Mouse (Mus musculus): ENCODE measurements around the gene Prima1. TPM values are rescaled to one million over a fixed set of nuclear protein-coding genes. Genes with fewer than 3 reads are reported as not detected.

The Prima1 gene
- polyA plus RNA-seq, 1 experiment from 2014 or later, result not detected

GRCm38 (mm10) chr12:103272176-103272575, 30.2 kb upstream of the Prima1 start:
- H3K9ac ChIP-seq (ENCODE audit: low read depth, low read length), result no peak overlapping the region
- H3K4me3 ChIP-seq (ENCODE audit: low read depth, low read length), result no peak overlapping the region
- no peak overlapping the region for H3K27ac ChIP-seq (ENCODE audit: low read length)
- 52% methylated on average over 3 of the region's 3 CpGs for WGBS (ENCODE audit: insufficient replicate concordance)
- no peaks in the 10 kb centered on the region for H3K4me1 ChIP-seq (ENCODE audit: control insufficient read depth, low read depth, low read length)
- no peaks in the 10 kb centered on the region for H3K27me3 ChIP-seq (ENCODE audit: control insufficient read depth, insufficient read depth, low read depth, low read length)
- no peak overlapping the region for H3K4me2 ChIP-seq (ENCODE audit: low read depth, low read length)
- H3K36me3 ChIP-seq (ENCODE audit: control insufficient read depth, insufficient read depth), result no peaks in the 10 kb centered on the region
- no peak for ATAC-seq (ENCODE audit: low read depth)
- no peaks in the 10 kb centered on the region for H3K9me3 ChIP-seq (replicated peaks; ENCODE audit: control insufficient read depth, low read length)

- ATAC-seq (ENCODE audit: low read depth), result no peak
- no peaks in the 10 kb centered on the region for H3K4me1 ChIP-seq (ENCODE audit: control insufficient read depth, low read depth, low read length)
- no peaks in the 10 kb centered on the region for H3K36me3 ChIP-seq (ENCODE audit: control insufficient read depth, insufficient read depth)
- H3K4me3 ChIP-seq (ENCODE audit: low read depth, low read length), result no peak overlapping the region
- H3K9ac ChIP-seq (ENCODE audit: low read depth, low read length), result no peak overlapping the region
- no peaks in the 10 kb centered on the region for H3K27me3 ChIP-seq (ENCODE audit: control insufficient read depth, insufficient read depth, low read depth, low read length)
- 35% methylated on average over 3 of the region's 3 CpGs for WGBS (ENCODE audit: insufficient replicate concordance)
- no peak overlapping the region for H3K27ac ChIP-seq (ENCODE audit: low read length)
- H3K9me3 ChIP-seq (replicated peaks; ENCODE audit: control insufficient read depth, low read length), result no peaks in the 10 kb centered on the region
- no peak overlapping the region for H3K4me2 ChIP-seq (ENCODE audit: low read depth, low read length)
Measured at GRCm38 (mm10) chr12:103266605-103267004, 24.7 kb upstream of the Prima1 start.

- ATAC-seq (ENCODE audit: low read depth), result no peak
- H3K4me2 ChIP-seq (ENCODE audit: low read depth, low read length), result no peak overlapping the region
- no peak overlapping the region for H3K9ac ChIP-seq (ENCODE audit: low read depth, low read length)
- H3K36me3 ChIP-seq (ENCODE audit: control insufficient read depth, insufficient read depth), result no peaks in the 10 kb centered on the region
- no peaks in the 10 kb centered on the region for H3K27me3 ChIP-seq (ENCODE audit: control insufficient read depth, insufficient read depth, low read depth, low read length)
- no peaks in the 10 kb centered on the region for H3K4me1 ChIP-seq (ENCODE audit: control insufficient read depth, low read depth, low read length)
- WGBS (ENCODE audit: insufficient replicate concordance), result 49% methylated on average over 13 of the region's 13 CpGs
- H3K4me3 ChIP-seq (ENCODE audit: low read depth, low read length), result no peak overlapping the region
- H3K9me3 ChIP-seq (replicated peaks; ENCODE audit: control insufficient read depth, low read length), result no peaks in the 10 kb centered on the region
- H3K27ac ChIP-seq (ENCODE audit: low read length), result no peak overlapping the region
Measured at GRCm38 (mm10) chr12:103262017-103262865, 20.3 kb upstream of the Prima1 start.

GRCm38 (mm10) chr12:103252901-103253434, 11.0 kb upstream of the Prima1 start:
- no peak for ATAC-seq (ENCODE audit: low read depth)
- H3K36me3 ChIP-seq (ENCODE audit: control insufficient read depth, insufficient read depth), result no peaks in the 10 kb centered on the region
- 71% methylated on average over 8 of the region's 8 CpGs for WGBS (ENCODE audit: insufficient replicate concordance)
- H3K27ac ChIP-seq (ENCODE audit: low read length), result no peak overlapping the region
- no peak overlapping the region for H3K4me2 ChIP-seq (ENCODE audit: low read depth, low read length)
- no peaks in the 10 kb centered on the region for H3K27me3 ChIP-seq (ENCODE audit: control insufficient read depth, insufficient read depth, low read depth, low read length)
- no peaks in the 10 kb centered on the region for H3K4me1 ChIP-seq (ENCODE audit: control insufficient read depth, low read depth, low read length)
- no peaks in the 10 kb centered on the region for H3K9me3 ChIP-seq (replicated peaks; ENCODE audit: control insufficient read depth, low read length)
- no peak overlapping the region for H3K4me3 ChIP-seq (ENCODE audit: low read depth, low read length)
- no peak overlapping the region for H3K9ac ChIP-seq (ENCODE audit: low read depth, low read length)

- Histone ChIP-seq H3K36me3 (ENCODE audit: control insufficient read depth, insufficient read depth) (no peaks in the 10 kb centered on the region), H3K4me1 (ENCODE audit: control insufficient read depth, low read depth, low read length) (no peaks in the 10 kb centered on the region), H3K9ac (ENCODE audit: low read depth, low read length) (no peak overlapping the region), H3K27ac (ENCODE audit: low read length) (no peak overlapping the region), H3K27me3 (ENCODE audit: control insufficient read depth, insufficient read depth, low read depth, low read length) (no peaks in the 10 kb centered on the region), H3K9me3 (replicated peaks; ENCODE audit: control insufficient read depth, low read length) (no peaks in the 10 kb centered on the region), H3K4me2 (ENCODE audit: low read depth, low read length) (no peak overlapping the region), H3K4me3 (ENCODE audit: low read depth, low read length) (no peak overlapping the region)
- WGBS (ENCODE audit: insufficient replicate concordance), result 62% methylated on average over 5 of the region's 5 CpGs
- ATAC-seq (ENCODE audit: low read depth), result no peak
Measured at GRCm38 (mm10) chr12:103251151-103251550, 9.2 kb upstream of the Prima1 start.

- Histone ChIP-seq H3K36me3 (ENCODE audit: control insufficient read depth, insufficient read depth) (no peaks in the 10 kb centered on the region), H3K9me3 (replicated peaks; ENCODE audit: control insufficient read depth, low read length) (no peaks in the 10 kb centered on the region), H3K4me3 (ENCODE audit: low read depth, low read length) (no peak overlapping the region), H3K9ac (ENCODE audit: low read depth, low read length) (no peak overlapping the region), H3K27me3 (ENCODE audit: control insufficient read depth, insufficient read depth, low read depth, low read length) (no peaks in the 10 kb centered on the region), H3K4me2 (ENCODE audit: low read depth, low read length) (no peak overlapping the region), H3K4me1 (ENCODE audit: control insufficient read depth, low read depth, low read length) (no peaks in the 10 kb centered on the region), H3K27ac (ENCODE audit: low read length) (no peak overlapping the region)
- no peak for ATAC-seq (ENCODE audit: low read depth)
- 39% methylated on average over 6 of the region's 6 CpGs for WGBS (ENCODE audit: insufficient replicate concordance)
Measured at GRCm38 (mm10) chr12:103250333-103250732, 8.4 kb upstream of the Prima1 start.

GRCm38 (mm10) chr12:103243041-103243440, 1.1 kb upstream of the Prima1 start:
- Histone ChIP-seq H3K4me2 (ENCODE audit: low read depth, low read length) (no peak overlapping the region), H3K27ac (ENCODE audit: low read length) (no peak overlapping the region), H3K27me3 (ENCODE audit: control insufficient read depth, insufficient read depth, low read depth, low read length) (peaks cover 45% of the 10 kb centered on the region), H3K9ac (ENCODE audit: low read depth, low read length) (no peak overlapping the region), H3K36me3 (ENCODE audit: control insufficient read depth, insufficient read depth) (no peaks in the 10 kb centered on the region), H3K4me1 (ENCODE audit: control insufficient read depth, low read depth, low read length) (no peaks in the 10 kb centered on the region), H3K9me3 (replicated peaks; ENCODE audit: control insufficient read depth, low read length) (no peaks in the 10 kb centered on the region), H3K4me3 (ENCODE audit: low read depth, low read length) (no peak overlapping the region)
- ATAC-seq (ENCODE audit: low read depth), result no peak
- 7% methylated on average over 11 of the region's 11 CpGs for WGBS (ENCODE audit: insufficient replicate concordance)

- Histone ChIP-seq H3K9me3 (replicated peaks; ENCODE audit: control insufficient read depth, low read length) (no peaks in the 10 kb centered on the region), H3K4me1 (ENCODE audit: control insufficient read depth, low read depth, low read length) (no peaks in the 10 kb centered on the region), H3K4me3 (ENCODE audit: low read depth, low read length) (peak overlapping the region; percentile 50), H3K27me3 (ENCODE audit: control insufficient read depth, insufficient read depth, low read depth, low read length) (peaks cover 45% of the 10 kb centered on the region), H3K27ac (ENCODE audit: low read length) (no peak overlapping the region), H3K9ac (ENCODE audit: low read depth, low read length) (no peak overlapping the region), H3K36me3 (ENCODE audit: control insufficient read depth, insufficient read depth) (no peaks in the 10 kb centered on the region), H3K4me2 (ENCODE audit: low read depth, low read length) (peak overlapping the region; percentile 51)
- 3% methylated on average over 31 of the region's 34 CpGs for WGBS (ENCODE audit: insufficient replicate concordance)
- no peak for ATAC-seq (ENCODE audit: low read depth)
Measured at GRCm38 (mm10) chr12:103242591-103243025, 658 bp upstream of the Prima1 start.

- no peak overlapping the region for H3K27ac ChIP-seq (ENCODE audit: low read length)
- peak overlapping the region; percentile 51 for H3K4me2 ChIP-seq (ENCODE audit: low read depth, low read length)
- no peaks in the 10 kb centered on the region for H3K36me3 ChIP-seq (ENCODE audit: control insufficient read depth, insufficient read depth)
- 11% methylated on average over 36 of the region's 36 CpGs for WGBS (ENCODE audit: insufficient replicate concordance)
- no peaks in the 10 kb centered on the region for H3K9me3 ChIP-seq (replicated peaks; ENCODE audit: control insufficient read depth, low read length)
- no peaks in the 10 kb centered on the region for H3K4me1 ChIP-seq (ENCODE audit: control insufficient read depth, low read depth, low read length)
- no peak overlapping the region for H3K9ac ChIP-seq (ENCODE audit: low read depth, low read length)
- peak overlapping the region; percentile 50 for H3K4me3 ChIP-seq (ENCODE audit: low read depth, low read length)
- no peak for ATAC-seq (ENCODE audit: low read depth)
- peaks cover 45% of the 10 kb centered on the region for H3K27me3 ChIP-seq (ENCODE audit: control insufficient read depth, insufficient read depth, low read depth, low read length)
Measured at GRCm38 (mm10) chr12:103241311-103242082, 453 bp downstream of the Prima1 start.

Measured in liver, embryonic 16.5 days (tissue).